Mouse (Mus musculus): Measurements from ENCODE around the gene Spats2. TPM values are rescaled to one million over a fixed set of nuclear protein-coding genes. Genes with fewer than 3 reads are reported as not detected.

Spats2 gene
- polyA plus RNA-seq, 1 experiment: 25.4 TPM

DNA sequence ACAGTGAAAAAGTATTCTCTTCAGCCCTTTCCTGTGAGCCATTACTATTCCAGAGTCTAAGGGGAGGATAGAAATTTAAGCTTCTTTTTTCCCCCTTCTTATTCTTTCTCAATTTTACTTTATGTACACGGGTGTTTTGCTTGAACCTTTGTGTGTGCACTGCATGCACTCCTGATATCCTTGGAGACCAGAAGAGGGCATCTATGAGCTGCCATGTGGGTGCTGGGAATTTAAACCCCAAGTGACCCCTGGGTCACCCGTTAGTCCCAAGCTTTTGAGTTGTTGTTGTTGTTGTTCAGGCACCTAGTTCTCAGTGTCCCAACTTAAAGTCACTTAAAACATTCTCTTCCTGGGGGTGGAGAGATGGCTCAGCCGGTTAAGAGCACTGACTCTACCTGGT, 25.7 kb upstream of the Spats2 start:
- no peak for TF ChIP-seq MAX (IDR thresholded peaks at IDR 0.05)
- TF ChIP-seq CTCF (IDR thresholded peaks at IDR 0.05; ENCODE audit: control insufficient read depth, insufficient read depth, insufficient read length): no peak
- TF ChIP-seq CEBPB (IDR thresholded peaks at IDR 0.05; ENCODE audit: low read depth): no peak
- no peak for TF ChIP-seq MYOG (IDR thresholded peaks at IDR 0.05; ENCODE audit: control insufficient read depth, extremely low read depth, insufficient read length)
- TF ChIP-seq MYOD1 (IDR thresholded peaks at IDR 0.05; ENCODE audit: control insufficient read depth, insufficient read length, low read depth): no peak
- TF ChIP-seq USF1 (IDR thresholded peaks at IDR 0.05; ENCODE audit: low read depth): no peak
- no peak for TF ChIP-seq FOSL1 (IDR thresholded peaks at IDR 0.05; ENCODE audit: insufficient read depth, low read length, poor library complexity, severe bottlenecking)
- Histone ChIP-seq H3K4me3 (ENCODE audit: insufficient read depth, poor library complexity, severe bottlenecking) (no peak overlapping the region), H3K79me2 (ENCODE audit: control insufficient read depth, insufficient read depth) (no peaks in the 10 kb centered on the region), H3K36me3 (ENCODE audit: control insufficient read depth, insufficient read depth) (no peaks in the 10 kb centered on the region), H3K27me3 (ENCODE audit: control insufficient read depth, insufficient read depth, insufficient read length) (peaks cover 30% of the 10 kb centered on the region), H3ac (ENCODE audit: control insufficient read depth, insufficient read length, low read depth) (no peak overlapping the region), H3K79me3 (ENCODE audit: low read depth) (no peaks in the 10 kb centered on the region)

DNA sequence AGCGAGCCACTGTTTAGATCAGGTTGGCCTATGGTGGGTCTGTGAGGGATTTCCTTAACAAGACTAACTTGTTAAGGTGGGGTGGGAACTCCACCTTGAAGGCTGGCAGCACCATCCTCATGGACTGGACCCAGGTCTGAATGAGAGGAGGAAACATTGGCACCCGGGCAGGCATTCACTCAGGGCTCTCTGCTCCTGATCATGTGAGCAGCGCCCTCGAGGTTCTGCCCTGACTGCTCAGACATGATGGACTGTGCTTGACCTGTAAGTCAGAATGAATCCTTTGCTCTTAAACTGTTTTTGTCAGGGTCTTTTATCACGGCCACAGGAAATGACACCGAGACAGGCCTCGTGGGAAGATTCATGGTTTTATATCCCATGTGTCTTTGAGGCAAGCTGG, 20.5 kb upstream of the Spats2 start:
- no peaks in the 10 kb centered on the region for H3K79me2 ChIP-seq (ENCODE audit: control insufficient read depth, insufficient read depth)

DNA sequence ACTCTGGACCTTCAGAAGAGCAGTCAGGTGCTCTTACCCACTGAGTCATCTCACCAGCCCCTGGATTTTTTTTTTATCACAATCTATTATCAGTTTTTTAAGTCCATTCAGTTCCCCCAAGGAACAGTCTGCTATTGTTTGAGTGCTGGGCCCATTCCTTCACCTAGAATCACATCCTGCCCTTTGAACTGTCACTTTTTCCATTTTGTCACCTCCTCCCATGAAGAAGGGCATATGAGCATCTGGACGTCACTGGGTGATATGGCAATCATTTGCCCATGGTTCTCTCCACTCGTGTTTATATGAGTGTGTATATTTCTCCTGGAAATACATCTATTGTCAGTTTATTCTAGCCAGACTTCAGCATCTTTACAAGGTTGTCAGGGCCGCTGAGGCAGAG, 17.9 kb upstream of the Spats2 start:
- no peak overlapping the region for H3ac ChIP-seq (ENCODE audit: control insufficient read depth, insufficient read length, low read depth)
- no peaks in the 10 kb centered on the region for H3K36me3 ChIP-seq (ENCODE audit: control insufficient read depth, insufficient read depth)
- TF ChIP-seq CTCF (IDR thresholded peaks at IDR 0.05; ENCODE audit: control insufficient read depth, insufficient read depth, insufficient read length) (no peak), USF1 (IDR thresholded peaks at IDR 0.05; ENCODE audit: low read depth) (no peak), MAX (IDR thresholded peaks at IDR 0.05) (no peak), MYOG (IDR thresholded peaks at IDR 0.05; ENCODE audit: control insufficient read depth, extremely low read depth, insufficient read length) (no peak), FOSL1 (IDR thresholded peaks at IDR 0.05; ENCODE audit: insufficient read depth, low read length, poor library complexity, severe bottlenecking) (no peak)
- H3K79me3 ChIP-seq (ENCODE audit: low read depth): no peaks in the 10 kb centered on the region
- H3K27me3 ChIP-seq (ENCODE audit: control insufficient read depth, insufficient read depth, insufficient read length): no peaks in the 10 kb centered on the region
- no peaks in the 10 kb centered on the region for H3K79me2 ChIP-seq (ENCODE audit: control insufficient read depth, insufficient read depth)
- H3K4me3 ChIP-seq (ENCODE audit: insufficient read depth, poor library complexity, severe bottlenecking): no peak overlapping the region

More for the DNA sequence above, 20.5 kb upstream of the Spats2 start:
- H3K27me3 ChIP-seq (ENCODE audit: control insufficient read depth, insufficient read depth, insufficient read length): no peaks in the 10 kb centered on the region
- H3ac ChIP-seq (ENCODE audit: control insufficient read depth, insufficient read length, low read depth): no peak overlapping the region
- TF ChIP-seq MYOG (IDR thresholded peaks at IDR 0.05; ENCODE audit: control insufficient read depth, extremely low read depth, insufficient read length) (no peak), CTCF (IDR thresholded peaks at IDR 0.05; ENCODE audit: control insufficient read depth, insufficient read depth, insufficient read length) (no peak), MYOD1 (IDR thresholded peaks at IDR 0.05; ENCODE audit: control insufficient read depth, insufficient read length, low read depth) (no peak), USF1 (IDR thresholded peaks at IDR 0.05; ENCODE audit: low read depth) (no peak), MAX (IDR thresholded peaks at IDR 0.05) (no peak), FOSL1 (IDR thresholded peaks at IDR 0.05; ENCODE audit: insufficient read depth, low read length, poor library complexity, severe bottlenecking) (no peak), CEBPB (IDR thresholded peaks at IDR 0.05; ENCODE audit: low read depth) (no peak)
- H3K36me3 ChIP-seq (ENCODE audit: control insufficient read depth, insufficient read depth): no peaks in the 10 kb centered on the region
- no peaks in the 10 kb centered on the region for H3K79me3 ChIP-seq (ENCODE audit: low read depth)
- no peak overlapping the region for H3K4me3 ChIP-seq (ENCODE audit: insufficient read depth, poor library complexity, severe bottlenecking)

DNA sequence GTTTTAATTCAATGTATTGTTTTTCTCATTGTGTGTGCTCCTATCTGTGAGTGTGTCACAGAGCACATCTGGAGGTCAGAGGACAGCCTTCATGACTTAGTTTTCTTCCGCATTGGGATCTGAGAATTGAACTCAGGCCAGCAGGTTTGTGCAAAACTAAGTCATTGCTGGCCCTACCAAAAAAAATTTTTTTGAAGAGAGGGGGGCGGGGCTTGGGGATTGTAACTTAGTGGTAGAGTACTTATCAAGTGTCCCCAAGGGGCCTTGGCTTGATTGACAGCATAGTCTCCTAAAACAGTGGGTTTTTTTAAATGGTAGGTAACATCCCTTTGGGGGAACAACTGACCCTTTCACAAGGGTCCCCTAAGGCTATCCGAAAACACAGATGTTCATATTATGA, 14.6 kb upstream of the Spats2 start:
- Histone ChIP-seq H3ac (ENCODE audit: control insufficient read depth, insufficient read length, low read depth) (no peak overlapping the region), H3K4me3 (ENCODE audit: insufficient read depth, poor library complexity, severe bottlenecking) (no peak overlapping the region), H3K27me3 (ENCODE audit: control insufficient read depth, insufficient read depth, insufficient read length) (no peaks in the 10 kb centered on the region), H3K79me2 (ENCODE audit: control insufficient read depth, insufficient read depth) (no peaks in the 10 kb centered on the region), H3K36me3 (ENCODE audit: control insufficient read depth, insufficient read depth) (no peaks in the 10 kb centered on the region), H3K79me3 (ENCODE audit: low read depth) (no peaks in the 10 kb centered on the region)
- TF ChIP-seq CTCF (IDR thresholded peaks at IDR 0.05; ENCODE audit: control insufficient read depth, insufficient read depth, insufficient read length) (no peak), MYOG (IDR thresholded peaks at IDR 0.05; ENCODE audit: control insufficient read depth, extremely low read depth, insufficient read length) (no peak), CEBPB (IDR thresholded peaks at IDR 0.05; ENCODE audit: low read depth) (no peak), FOSL1 (IDR thresholded peaks at IDR 0.05; ENCODE audit: insufficient read depth, low read length, poor library complexity, severe bottlenecking) (no peak), MAX (IDR thresholded peaks at IDR 0.05) (no peak), MYOD1 (IDR thresholded peaks at IDR 0.05; ENCODE audit: control insufficient read depth, insufficient read length, low read depth) (no peak), USF1 (IDR thresholded peaks at IDR 0.05; ENCODE audit: low read depth) (no peak)

DNA sequence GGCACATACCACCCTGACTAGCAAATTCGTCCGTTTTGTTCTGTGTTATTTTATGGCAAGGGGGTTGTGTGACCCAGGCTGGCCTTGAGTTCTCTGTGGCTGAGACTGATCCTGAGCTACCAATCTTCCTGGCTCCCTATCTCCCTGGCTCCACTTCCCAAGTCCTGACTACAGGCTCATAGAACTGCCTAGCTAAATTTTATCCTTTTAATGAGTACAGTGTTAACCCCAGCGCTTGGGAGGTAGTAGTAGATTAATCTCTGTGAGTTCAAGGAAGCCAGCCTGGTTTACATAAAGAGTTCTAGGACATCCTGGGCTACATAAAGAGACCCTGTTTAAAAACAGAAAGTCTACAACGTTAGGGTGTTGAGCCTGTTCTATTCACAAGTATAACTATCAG, 13.9 kb upstream of the Spats2 start:
- Histone ChIP-seq H3K79me3 (ENCODE audit: low read depth) (no peaks in the 10 kb centered on the region), H3K4me3 (ENCODE audit: insufficient read depth, poor library complexity, severe bottlenecking) (no peak overlapping the region), H3K27me3 (ENCODE audit: control insufficient read depth, insufficient read depth, insufficient read length) (no peaks in the 10 kb centered on the region), H3K36me3 (ENCODE audit: control insufficient read depth, insufficient read depth) (no peaks in the 10 kb centered on the region), H3ac (ENCODE audit: control insufficient read depth, insufficient read length, low read depth) (no peak overlapping the region), H3K79me2 (ENCODE audit: control insufficient read depth, insufficient read depth) (no peaks in the 10 kb centered on the region)
- TF ChIP-seq MAX (IDR thresholded peaks at IDR 0.05): no peak

DNA sequence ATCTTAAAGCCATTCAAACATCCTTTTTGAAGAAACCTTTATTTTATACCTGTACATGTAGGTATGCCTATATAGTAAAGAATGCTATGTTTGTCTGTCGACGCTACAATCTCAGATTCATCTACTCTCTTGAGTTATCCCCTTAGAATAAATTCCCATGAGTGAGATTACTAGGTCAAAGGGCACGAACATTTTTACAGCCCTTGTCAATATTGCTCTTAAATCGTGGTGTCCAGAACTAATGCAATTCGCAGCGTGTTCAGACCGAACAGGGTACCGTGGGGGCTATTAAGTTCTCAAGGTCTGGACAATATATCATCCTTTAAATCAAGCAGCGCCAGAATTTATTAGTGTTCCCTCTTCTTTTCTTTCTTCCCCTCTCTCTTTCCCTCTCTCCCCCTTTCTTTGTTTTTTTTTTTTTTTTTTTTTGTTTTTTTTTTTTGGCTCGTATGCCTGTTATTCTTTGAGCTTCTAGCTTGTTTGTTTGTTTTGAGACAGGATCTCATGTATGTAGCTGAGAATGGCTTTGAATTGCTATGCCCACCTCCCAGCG, 12.8 kb upstream of the Spats2 start:
- Histone ChIP-seq H3K4me3 (ENCODE audit: insufficient read depth, poor library complexity, severe bottlenecking) (no peak overlapping the region), H3ac (ENCODE audit: control insufficient read depth, insufficient read length, low read depth) (no peak overlapping the region), H3K79me3 (ENCODE audit: low read depth) (no peaks in the 10 kb centered on the region), H3K27me3 (ENCODE audit: control insufficient read depth, insufficient read depth, insufficient read length) (no peaks in the 10 kb centered on the region), H3K36me3 (ENCODE audit: control insufficient read depth, insufficient read depth) (no peaks in the 10 kb centered on the region), H3K79me2 (ENCODE audit: control insufficient read depth, insufficient read depth) (no peaks in the 10 kb centered on the region)
- TF ChIP-seq MAX (IDR thresholded peaks at IDR 0.05) (no peak), CEBPB (IDR thresholded peaks at IDR 0.05; ENCODE audit: low read depth) (no peak), USF1 (IDR thresholded peaks at IDR 0.05; ENCODE audit: low read depth) (no peak), CTCF (IDR thresholded peaks at IDR 0.05; ENCODE audit: control insufficient read depth, insufficient read depth, insufficient read length) (no peak), MYOG (IDR thresholded peaks at IDR 0.05; ENCODE audit: control insufficient read depth, extremely low read depth, insufficient read length) (no peak), FOSL1 (IDR thresholded peaks at IDR 0.05; ENCODE audit: insufficient read depth, low read length, poor library complexity, severe bottlenecking) (no peak), MYOD1 (IDR thresholded peaks at IDR 0.05; ENCODE audit: control insufficient read depth, insufficient read length, low read depth) (no peak)

Data from C2C12 (cell line).